Mouse (Mus musculus): ENCODE measurements around the gene Zfp386. TPM values are rescaled to one million over a fixed set of nuclear protein-coding genes. Genes with fewer than 3 reads are reported as not detected.

The Zfp386 gene
- polyA plus RNA-seq (2014; fragmentation: Illumina TruSeq; extraction: RNeasy Lipid Tissue Mini Kit (QIAGEN cat#74804); ENCODE audit: insufficient read depth, low read depth, low replicate concordance), result 13.2 TPM

DNA sequence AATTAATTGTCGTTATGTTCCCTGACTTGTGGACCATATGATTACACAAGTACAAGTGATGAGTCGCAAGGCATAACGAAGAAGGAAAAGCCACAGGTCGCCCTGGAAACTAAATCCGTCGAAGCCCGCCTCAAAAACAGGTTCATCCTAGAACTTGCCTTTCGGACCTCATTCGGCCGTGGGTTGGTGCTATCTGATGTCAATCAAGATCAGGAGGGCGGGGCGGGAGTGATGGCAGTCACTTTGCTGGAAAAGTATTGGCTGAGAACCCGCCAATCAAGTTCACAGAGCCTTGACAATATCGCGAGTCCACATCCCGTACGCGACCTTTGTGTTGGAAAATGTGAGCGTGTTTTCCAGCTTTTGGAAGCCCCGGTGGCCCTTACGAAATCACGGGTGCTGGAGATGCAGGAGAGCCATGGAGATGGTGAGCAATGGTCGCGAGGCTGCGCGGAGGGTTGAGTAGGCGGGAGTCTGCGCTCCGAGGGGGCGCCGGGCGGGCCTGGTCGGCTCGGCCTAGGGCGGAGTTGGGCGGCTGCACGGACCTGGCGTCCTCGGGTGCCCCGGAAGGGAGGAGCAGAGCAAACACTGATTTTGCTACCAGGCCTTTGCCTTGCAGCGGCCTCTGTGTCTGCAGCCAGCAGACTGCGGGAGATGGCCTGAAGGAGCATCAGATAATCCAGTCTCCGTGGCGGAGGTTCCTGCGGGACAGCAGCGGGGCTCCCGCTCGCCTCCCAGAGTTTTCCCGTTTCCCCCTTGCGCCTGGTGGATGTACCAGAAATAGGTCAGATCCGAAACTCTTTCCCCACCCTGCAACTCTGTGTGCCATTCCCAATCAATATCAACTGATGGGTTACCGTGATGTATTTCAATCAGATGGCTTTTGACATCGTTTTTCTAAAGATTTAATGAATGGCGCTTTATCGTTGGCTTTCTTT, at the start of gene Zfp386:
TSS of gene Zfp386 (plus strand) at position 285 of the 938 bp plus-strand sequence.

DNA sequence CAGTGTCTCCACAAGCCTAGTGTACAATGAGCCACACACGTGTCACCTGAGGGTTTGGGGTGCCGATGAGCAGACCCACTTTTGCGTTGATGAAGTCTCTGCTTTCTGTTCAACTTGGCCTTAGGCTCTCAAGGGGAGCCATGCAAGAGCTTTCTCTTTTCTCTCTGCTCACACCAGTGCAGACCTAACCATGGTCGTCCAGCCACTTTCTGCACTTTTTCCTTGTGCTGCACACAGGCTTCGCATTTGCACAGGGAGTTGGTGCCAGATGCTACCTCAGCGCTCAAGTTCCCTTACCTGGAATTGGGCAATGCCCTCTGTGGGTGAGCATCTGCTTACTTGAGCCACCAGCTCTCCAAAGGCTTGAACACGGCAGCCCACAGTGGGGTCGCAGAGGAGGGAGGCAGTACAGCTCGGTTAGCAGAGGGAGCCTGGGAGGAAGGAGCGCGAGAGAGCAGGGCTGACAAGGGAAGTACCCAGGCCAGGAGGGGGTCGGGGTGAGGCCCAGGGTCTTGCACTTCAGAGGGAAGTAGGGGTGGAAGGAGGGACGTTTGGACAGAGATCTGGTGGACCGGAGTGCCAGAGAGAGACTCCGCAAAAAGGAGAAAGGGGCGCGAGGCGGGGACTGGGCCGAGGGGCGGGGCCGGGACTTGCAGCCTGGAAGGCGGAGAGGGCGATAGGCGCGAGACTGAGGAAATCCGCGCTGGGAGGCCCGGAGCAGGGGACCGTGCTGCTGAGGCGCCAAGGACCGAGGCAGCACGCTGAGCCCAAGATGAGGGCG, 29.7 kb downstream of the Zfp386 start, which contains the start of gene Vipr2:
TSS of gene Vipr2 (plus strand) at position 653 of the 781 bp plus-strand sequence.

Other genes starting within 250 kb of the Zfp386 start
- 7.2 TPM for gene Vipr2, start 30.0 kb downstream of the Zfp386 start, polyA plus RNA-seq (2014; fragmentation: Illumina TruSeq; extraction: RNeasy Lipid Tissue Mini Kit (QIAGEN cat#74804); ENCODE audit: insufficient read depth, low read depth, low replicate concordance)
- 5.9 TPM for gene Wdr60, start 215.3 kb downstream of the Zfp386 start, polyA plus RNA-seq (2014; fragmentation: Illumina TruSeq; extraction: RNeasy Lipid Tissue Mini Kit (QIAGEN cat#74804); ENCODE audit: insufficient read depth, low read depth, low replicate concordance)
- gene Gm11027, start 227.7 kb downstream of the Zfp386 start, polyA plus RNA-seq (2014; fragmentation: Illumina TruSeq; extraction: RNeasy Lipid Tissue Mini Kit (QIAGEN cat#74804); ENCODE audit: insufficient read depth, low read depth, low replicate concordance), result not detected
- gene Esyt2, start 233.5 kb downstream of the Zfp386 start, polyA plus RNA-seq (2014; fragmentation: Illumina TruSeq; extraction: RNeasy Lipid Tissue Mini Kit (QIAGEN cat#74804); ENCODE audit: insufficient read depth, low read depth, low replicate concordance), result 28.1 TPM

Measured in lung, adult 10 weeks (tissue).